25 mouse cellular contexts compared by ENCODE assay signal in the genomic region with DNA sequence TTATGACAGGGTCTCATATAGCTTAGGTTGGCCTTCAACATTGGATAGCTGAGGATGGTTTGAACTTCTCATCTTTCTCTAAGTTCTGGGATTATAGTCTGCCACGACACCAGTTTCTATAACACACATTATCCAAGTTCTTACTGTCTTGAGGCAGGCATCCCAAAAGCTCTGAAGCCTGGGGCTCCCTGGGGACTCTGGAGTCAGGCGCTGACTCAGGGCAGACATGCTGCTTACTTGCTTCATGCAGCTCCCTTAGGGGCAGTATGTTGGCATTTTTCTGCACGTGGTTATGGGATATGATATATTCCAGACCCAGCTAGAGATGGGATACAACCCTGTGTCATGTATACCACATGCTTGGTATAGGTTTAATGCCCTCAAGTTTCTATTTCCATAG. TPM values are rescaled to one million over a fixed set of nuclear protein-coding genes. Genes with fewer than 3 reads are reported as not detected.
DNase-seq lines count a peak whose midpoint lies in the region; ATAC-seq and TF ChIP-seq lines count a peak whose summit lies in the region.
"Had no signal": no experiment of that assay in that cellular context is flagged by ENCODE, and none has a peak within 500 bp of the region (broad histone marks: within the 10 kb centered on the region; RNA-seq: fewer than 3 reads in every experiment).

No protein-coding gene starts in this region.

- H3K9me3 ChIP-seq in forebrain, embryonic 11.5 days (ENCODE audit: control insufficient read depth, low read length) = no peaks in the 10 kb centered on the region
- H3K9me3 ChIP-seq: embryonic facial prominence, embryonic 10.5 days; embryonic facial prominence, embryonic 13.5 days; forebrain, embryonic 13.5 days; G1E; hindbrain, embryonic 12.5 days; hindbrain, embryonic 15.5 days had no signal

- H3K27me3 ChIP-seq in C2C12 (ENCODE audit: control insufficient read depth, insufficient read depth, insufficient read length) = no peaks in the 10 kb centered on the region
- H3K27me3 ChIP-seq in myocyte (ENCODE audit: control insufficient read depth, insufficient read depth, insufficient read length) = no peaks in the 10 kb centered on the region
- peaks cover 2% of the 10 kb centered on the region; the same call in 1 of the 2 replicates for H3K27me3 ChIP-seq in forebrain, embryonic 11.5 days (ENCODE audit: control insufficient read depth, insufficient read depth, low read length)
- H3K27me3 ChIP-seq: CH12.LX; embryonic facial prominence, embryonic 13.5 days; forebrain, embryonic 13.5 days; hindbrain, embryonic 12.5 days; hindbrain, embryonic 15.5 days had no signal

- peaks cover 55% of the 10 kb centered on the region for H3K79me2 ChIP-seq in C2C12 (ENCODE audit: control insufficient read depth, insufficient read depth)
- H3K79me2 ChIP-seq in myocyte (ENCODE audit: control insufficient read depth, insufficient read depth) = peaks cover 32% of the 10 kb centered on the region

- peak; percentile 42 for DNase-seq in adrenal gland, postnatal 14 days
- DNase-seq in adrenal gland, adult 8-10 months = no peak
- peak; percentile 74 for DNase-seq in adipocyte (ENCODE audit: low spot score)
- DNase-seq in left cerebral cortex, adult 11 months (ENCODE audit: low spot score) = no peak
- DNase-seq in forebrain, embryonic 11.5 days (ENCODE audit: low spot score) = no peak
- DNase-seq: cerebellum, adult 11-12 months; cerebellum, adult 8-10 months; cerebellum, postnatal 10 days; cerebellum, postnatal 36 days; embryo, embryonic 11 days; gastrocnemius, adult 2 months; gastrocnemius, postnatal 14 days had no signal

- no peak overlapping the region for H3K4me3 ChIP-seq in C2C12 (ENCODE audit: insufficient read depth, poor library complexity, severe bottlenecking)
- H3K4me3 ChIP-seq in myocyte = no peak overlapping the region
- no peak overlapping the region for H3K4me3 ChIP-seq in forebrain, embryonic 11.5 days (ENCODE audit: low read depth, low read length)
- H3K4me3 ChIP-seq: embryonic facial prominence, embryonic 10.5 days; embryonic facial prominence, embryonic 13.5 days; erythroblast, embryonic 14.5 days; forebrain, embryonic 13.5 days; gastrocnemius, adult 2 months; hindbrain, embryonic 12.5 days; hindbrain, embryonic 15.5 days had no signal

- no peak for TF ChIP-seq POLR2A in myocyte (IDR thresholded peaks at IDR 0.05; ENCODE audit: insufficient read length, low read depth)

- no peak overlapping the region for H3ac ChIP-seq in C2C12 (ENCODE audit: control insufficient read depth, insufficient read length, low read depth)
- no peak overlapping the region for H3ac ChIP-seq in myocyte (ENCODE audit: control insufficient read depth, insufficient read length)

- 87% methylated on average over 3 of the region's 3 CpGs for WGBS in forebrain, embryonic 11.5 days

- H3K4me2 ChIP-seq in myocyte (ENCODE audit: low read depth) = peak overlapping the region; percentile 28
- no peak overlapping the region for H3K4me2 ChIP-seq in forebrain, embryonic 11.5 days (ENCODE audit: low read depth, low read length, severe bottlenecking)
- H3K4me2 ChIP-seq: embryonic facial prominence, embryonic 13.5 days; forebrain, embryonic 13.5 days; heart, embryonic 11.5 days; hindbrain, embryonic 12.5 days; hindbrain, embryonic 15.5 days had no signal

- peaks cover 45% of the 10 kb centered on the region for H3K36me3 ChIP-seq in C2C12 (ENCODE audit: control insufficient read depth, insufficient read depth)
- H3K36me3 ChIP-seq in myocyte (ENCODE audit: control insufficient read depth, insufficient read depth) = peaks cover 23% of the 10 kb centered on the region
- H3K36me3 ChIP-seq in forebrain, embryonic 11.5 days (ENCODE audit: control insufficient read depth, insufficient read depth, low read length) = peaks cover 3% of the 10 kb centered on the region; the same call in 1 of the 2 replicates

- no peak overlapping the region for H3K27ac ChIP-seq in forebrain, embryonic 11.5 days (ENCODE audit: low read depth, low read length)
- H3K27ac ChIP-seq: embryonic facial prominence, embryonic 10.5 days; embryonic facial prominence, embryonic 13.5 days; forebrain, embryonic 13.5 days; gastrocnemius, adult 2 months; hindbrain, embryonic 12.5 days; hindbrain, embryonic 15.5 days had no signal

- no peak for ATAC-seq in forebrain, embryonic 11.5 days (replicated peaks; ENCODE audit: low FRiP score)
- ATAC-seq: activated CD4-positive, CD25-positive, alpha-beta regulatory T cell, adult 4 months; forebrain, embryonic 13.5 days; forebrain, embryonic 16.5 days had no signal

- H3K4me1 ChIP-seq in forebrain, embryonic 11.5 days (replicated peaks; ENCODE audit: control insufficient read depth, insufficient read depth, low read length) = no peaks in the 10 kb centered on the region
- H3K4me1 ChIP-seq: forebrain, embryonic 13.5 days; hindbrain, embryonic 12.5 days; hindbrain, embryonic 15.5 days had no signal

- no peak for TF ChIP-seq CTCF in C2C12 (IDR thresholded peaks at IDR 0.05; ENCODE audit: control insufficient read depth, insufficient read depth, insufficient read length)

- peaks cover 28% of the 10 kb centered on the region for H3K79me3 ChIP-seq in C2C12 (ENCODE audit: low read depth)

- H3K9ac ChIP-seq in forebrain, embryonic 11.5 days (ENCODE audit: low read length) = no peak overlapping the region
- H3K9ac ChIP-seq: embryonic facial prominence, embryonic 13.5 days; forebrain, embryonic 13.5 days; hindbrain, embryonic 12.5 days; hindbrain, embryonic 15.5 days had no signal

TF ChIP-seq in C2C12, 6 proteins besides CTCF, POLR2A, EP300 and RAD21:
- no peak for TF ChIP-seq FOSL1 (IDR thresholded peaks at IDR 0.05; ENCODE audit: insufficient read depth, low read length, poor library complexity, severe bottlenecking)
- TF ChIP-seq MAX (IDR thresholded peaks at IDR 0.05) = peak; percentile 67
TF ChIP-seq in C2C12: peak in this region for 1.

TF ChIP-seq in myocyte, 11 proteins besides CTCF, POLR2A, EP300 and RAD21:
- TF ChIP-seq POLR2AphosphoS2 (IDR thresholded peaks at IDR 0.05; ENCODE audit: insufficient read length, low read depth) = no peak
- TF ChIP-seq TCF3 (IDR thresholded peaks at IDR 0.05; ENCODE audit: insufficient read length, low read depth) = no peak
- TF ChIP-seq MYOG (IDR thresholded peaks at IDR 0.05; ENCODE audit: control insufficient read depth in 1 of 3, insufficient read depth in 1 of 3, insufficient read length in 2 of 3, low read depth in 2 of 3) = no peak
- no peak for TF ChIP-seq MAX (IDR thresholded peaks at IDR 0.05; ENCODE audit: low read depth)
- TF ChIP-seq USF1 (IDR thresholded peaks at IDR 0.05; ENCODE audit: low read depth) = peak; percentile 14
- no peak for TF ChIP-seq MYOD1 (IDR thresholded peaks at IDR 0.05; ENCODE audit: control insufficient read depth in 1 of 3, insufficient read length in 2 of 3, low read depth in 2 of 3)
- TF ChIP-seq TCF12 (IDR thresholded peaks at IDR 0.05; ENCODE audit: insufficient read depth, poor library complexity, severe bottlenecking) = no peak
- no peak for TF ChIP-seq CEBPB (IDR thresholded peaks at IDR 0.05; ENCODE audit: insufficient read depth, poor library complexity, severe bottlenecking)

RNA-seq across cellular contexts. Expression of gene Tm9sf4, which starts 18.9 kb away (rescaled TPM):
- 96.0 and 104 TPM in 2 replicates for total RNA-seq in adrenal gland, postnatal 14 days (2021)
- 100 to 1,000 TPM in 3 of 4 experiments, 10 to 100 TPM in 1; 96.3 to 115 (median 112) TPM for total RNA-seq in adrenal gland, adult 8-10 months (2022)
- polyA plus RNA-seq in C2C12 (2012; fragmentation: generic; extraction: Trizol) (43.4 TPM), myocyte (2012; fragmentation: generic; extraction: Trizol) (55.4 TPM)
- polyA plus RNA-seq in forebrain, embryonic 11.5 days (2014; fragmentation: Nextera tagmentation; extraction: Ambion mirVana) = 71.8 and 79.4 TPM in 2 replicates

RNA-seq across cellular contexts. Expression of gene Tspyl3, which starts 45.3 kb away (rescaled TPM):
- total RNA-seq in adrenal gland, postnatal 14 days (2021) = 3.2 and 4.7 TPM in 2 replicates
- 1 to 10 TPM; 3.5 to 5.0 (median 3.9) TPM for total RNA-seq in adrenal gland, adult 8-10 months (2022)
- 0.08 TPM for polyA plus RNA-seq in C2C12 (2012; fragmentation: generic; extraction: Trizol)
- polyA plus RNA-seq in myocyte (2012; fragmentation: generic; extraction: Trizol) = 0.12 TPM
- 4.8 and 5.6 TPM in 2 replicates for polyA plus RNA-seq in forebrain, embryonic 11.5 days (2014; fragmentation: Nextera tagmentation; extraction: Ambion mirVana)

Comparison
In these comparisons a context has a peak if more than half of its experiments do, and no peak if none do; other contexts are left out.
1. DNase-seq: peak in adrenal gland, postnatal 14 days (single experiment) and adipocyte (single experiment); none in adrenal gland, adult 8-10 months (single experiment), left cerebral cortex, adult 11 months (single experiment) and forebrain, embryonic 11.5 days (single experiment).